Mouse (Mus musculus): Measurements from ENCODE around the gene P2rx7. TPM values are rescaled to one million over a fixed set of nuclear protein-coding genes. Genes with fewer than 3 reads are reported as not detected.

P2rx7 gene
- total RNA-seq, 1 experiment, result 10.5 TPM

DNA sequence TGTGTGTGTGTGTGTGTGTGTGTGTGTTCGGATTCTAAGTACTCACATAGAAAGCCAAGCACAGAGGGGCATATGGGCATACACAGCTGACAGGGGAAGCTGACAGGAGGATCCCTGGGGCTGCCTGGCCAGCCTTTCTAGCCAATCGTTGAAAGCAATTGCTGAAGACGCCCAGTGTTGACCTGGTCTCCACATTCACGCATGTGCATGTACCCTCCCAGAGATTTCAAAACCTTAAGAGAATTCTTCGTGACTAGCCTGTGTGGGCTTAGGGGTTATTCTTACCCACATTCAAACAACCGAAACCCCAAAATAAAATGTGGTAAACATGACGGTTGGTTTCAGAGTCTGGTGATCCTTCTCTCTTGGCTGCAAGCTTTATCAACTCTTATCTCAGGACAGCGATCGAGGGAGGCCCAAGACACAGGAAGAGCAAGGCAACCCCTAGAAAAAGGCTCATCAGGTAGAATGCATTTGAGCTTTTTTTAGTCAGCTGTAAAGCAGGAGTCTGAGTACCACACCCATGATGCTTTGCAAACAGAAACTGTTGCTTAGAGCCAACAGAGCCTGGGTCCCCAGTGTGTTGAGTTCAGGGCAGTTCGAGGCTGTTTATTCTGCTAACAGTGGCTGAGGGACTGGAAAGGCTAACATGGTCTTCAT, 54.5 kb downstream of the P2rx7 start:
- no peak for TF ChIP-seq MAFK (IDR thresholded peaks at IDR 0.05; ENCODE audit: insufficient read depth, low read depth, low read length)
- TF ChIP-seq HCFC1 (IDR thresholded peaks at IDR 0.05; ENCODE audit: borderline replicate concordance, insufficient read depth, low read length), result no peak
- TF ChIP-seq ZNF384 (IDR thresholded peaks at IDR 0.05; ENCODE audit: low read depth, low read length), result no peak
- TF ChIP-seq ZC3H11A (IDR thresholded peaks at IDR 0.05; ENCODE audit: borderline replicate concordance, low read depth, low read length), result no peak
- no peak for TF ChIP-seq CHD2 (IDR thresholded peaks at IDR 0.05; ENCODE audit: low read depth, low read length)
- H3K36me3 ChIP-seq (ENCODE audit: control insufficient read depth, insufficient read depth, low read length, poor library complexity, severe bottlenecking), result no peaks in the 10 kb centered on the region
- peaks cover 2 to 3% of the 10 kb centered on the region in 2 experiments; a peak in 1 of 4 replicates for H3K4me1 ChIP-seq (ENCODE audit: control insufficient read depth in 2 of 2, insufficient read depth in 2 of 2, low read length in 2 of 2, poor library complexity in 1 of 2)
- no peak for DNase-seq (ENCODE audit: low read depth, low spot score)
- H3K27ac ChIP-seq (ENCODE audit: insufficient read depth, low read depth, low read length, poor library complexity, severe bottlenecking), result no peak overlapping the region
- H3K9ac ChIP-seq (ENCODE audit: insufficient read depth, low read depth, low read length, poor library complexity, severe bottlenecking), result no peak overlapping the region
- no peaks in the 10 kb centered on the region for H3K9me3 ChIP-seq (ENCODE audit: control insufficient read depth, insufficient read depth, low read depth, low read length)
- in situ Hi-C loops (cut with MboI; ENCODE audit: low sequenced_read_pairs in 2 of 2, unreplicated experiment in 2 of 2), result no loop called here
- no peak overlapping the region for H3K4me3 ChIP-seq (ENCODE audit: insufficient read depth in 1 of 2, low read depth in 1 of 2, low read length in 2 of 2, poor library complexity in 1 of 2, severe bottlenecking in 1 of 2)

DNA sequence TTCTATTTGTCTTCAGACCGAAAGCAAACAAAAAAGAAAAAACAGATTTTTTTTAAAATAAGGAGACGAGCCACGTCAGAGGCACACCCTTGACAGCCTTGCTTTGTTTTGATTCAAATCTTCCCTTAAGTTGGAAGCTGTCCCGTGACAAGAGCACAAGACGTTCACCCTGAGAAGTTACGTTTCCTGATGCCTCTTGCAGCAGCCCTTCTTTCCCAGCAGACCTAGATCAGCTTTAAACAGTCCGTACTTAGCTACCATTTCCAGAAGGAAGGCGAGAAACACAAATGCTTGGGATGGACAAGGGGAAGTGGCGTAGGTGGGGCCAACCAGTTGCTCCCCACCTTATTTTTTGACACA, 55.0 kb downstream of the P2rx7 start:
- H3K4me1 ChIP-seq (ENCODE audit: control insufficient read depth in 2 of 2, insufficient read depth in 2 of 2, low read length in 2 of 2, poor library complexity in 1 of 2), result peaks cover 2 to 3% of the 10 kb centered on the region in 2 experiments; a peak in 1 of 4 replicates
- no peaks in the 10 kb centered on the region for H3K9me3 ChIP-seq (ENCODE audit: control insufficient read depth, insufficient read depth, low read depth, low read length)
- TF ChIP-seq ZC3H11A (IDR thresholded peaks at IDR 0.05; ENCODE audit: borderline replicate concordance, low read depth, low read length) (no peak), MAFK (IDR thresholded peaks at IDR 0.05; ENCODE audit: insufficient read depth, low read depth, low read length) (no peak), ZNF384 (IDR thresholded peaks at IDR 0.05; ENCODE audit: low read depth, low read length) (no peak), CHD2 (IDR thresholded peaks at IDR 0.05; ENCODE audit: low read depth, low read length) (no peak), HCFC1 (IDR thresholded peaks at IDR 0.05; ENCODE audit: borderline replicate concordance, insufficient read depth, low read length) (no peak)
- no peak overlapping the region for H3K9ac ChIP-seq (ENCODE audit: insufficient read depth, low read depth, low read length, poor library complexity, severe bottlenecking)
- H3K27ac ChIP-seq (ENCODE audit: insufficient read depth, low read depth, low read length, poor library complexity, severe bottlenecking), result no peak overlapping the region
- no peak for DNase-seq (ENCODE audit: low read depth, low spot score)
- H3K36me3 ChIP-seq (ENCODE audit: control insufficient read depth, insufficient read depth, low read length, poor library complexity, severe bottlenecking), result no peaks in the 10 kb centered on the region
- in situ Hi-C loops (cut with MboI; ENCODE audit: low sequenced_read_pairs in 2 of 2, unreplicated experiment in 2 of 2), result no loop called here
- H3K4me3 ChIP-seq (ENCODE audit: insufficient read depth in 1 of 2, low read depth in 1 of 2, low read length in 2 of 2, poor library complexity in 1 of 2, severe bottlenecking in 1 of 2), result no peak overlapping the region

DNA sequence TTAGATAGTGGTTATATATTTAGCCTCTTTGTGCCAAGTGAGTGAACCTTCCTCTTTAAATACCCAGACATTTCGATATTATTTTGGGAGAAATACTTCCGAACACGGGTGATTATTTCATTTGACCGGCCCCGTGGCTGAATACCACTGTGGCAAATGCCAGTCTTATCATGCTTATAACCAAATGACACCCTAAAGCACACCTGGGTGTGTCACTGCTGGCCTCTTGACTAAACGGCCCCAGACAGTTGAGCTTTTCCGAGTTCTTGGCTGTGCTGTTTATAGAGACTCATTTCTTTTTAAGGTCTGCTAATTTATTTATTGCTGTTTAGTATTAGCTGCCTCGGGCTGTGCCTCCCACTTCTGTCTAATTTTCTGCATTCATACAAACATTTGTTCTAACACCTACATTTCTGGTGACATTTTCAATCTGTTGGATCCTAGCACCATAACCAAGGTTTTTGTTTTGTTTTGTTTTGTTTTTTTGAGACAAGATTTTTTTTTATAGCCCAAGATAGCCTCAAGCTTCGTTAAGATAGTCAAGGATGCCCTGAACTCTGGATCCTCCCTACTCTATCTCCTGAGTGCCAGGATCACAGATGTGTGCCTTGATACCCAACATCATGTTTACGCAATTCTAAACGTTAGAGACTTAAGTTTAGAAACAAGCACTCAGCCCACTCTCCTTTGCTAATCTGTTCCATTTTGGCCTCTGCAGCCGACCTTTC, 56.6 kb downstream of the P2rx7 start:
- no peak overlapping the region for H3K4me3 ChIP-seq (ENCODE audit: insufficient read depth in 1 of 2, low read depth in 1 of 2, low read length in 2 of 2, poor library complexity in 1 of 2, severe bottlenecking in 1 of 2)
- no peaks in the 10 kb centered on the region for H3K36me3 ChIP-seq (ENCODE audit: control insufficient read depth, insufficient read depth, low read length, poor library complexity, severe bottlenecking)
- in situ Hi-C loops (cut with MboI; ENCODE audit: low sequenced_read_pairs in 2 of 2, unreplicated experiment in 2 of 2), result no loop called here
- no peak for DNase-seq (ENCODE audit: low read depth, low spot score)
- H3K9ac ChIP-seq (ENCODE audit: insufficient read depth, low read depth, low read length, poor library complexity, severe bottlenecking), result no peak overlapping the region
- no peaks in the 10 kb centered on the region for H3K9me3 ChIP-seq (ENCODE audit: control insufficient read depth, insufficient read depth, low read depth, low read length)
- TF ChIP-seq MAFK (IDR thresholded peaks at IDR 0.05; ENCODE audit: insufficient read depth, low read depth, low read length) (no peak), ZNF384 (IDR thresholded peaks at IDR 0.05; ENCODE audit: low read depth, low read length) (no peak), HCFC1 (IDR thresholded peaks at IDR 0.05; ENCODE audit: borderline replicate concordance, insufficient read depth, low read length) (no peak), ZC3H11A (IDR thresholded peaks at IDR 0.05; ENCODE audit: borderline replicate concordance, low read depth, low read length) (no peak), CHD2 (IDR thresholded peaks at IDR 0.05; ENCODE audit: low read depth, low read length) (no peak)
- no peak overlapping the region for H3K27ac ChIP-seq (ENCODE audit: insufficient read depth, low read depth, low read length, poor library complexity, severe bottlenecking)
- peaks cover 2 to 3% of the 10 kb centered on the region in 2 experiments; a peak in 1 of 4 replicates for H3K4me1 ChIP-seq (ENCODE audit: control insufficient read depth in 2 of 2, insufficient read depth in 2 of 2, low read length in 2 of 2, poor library complexity in 1 of 2)

DNA sequence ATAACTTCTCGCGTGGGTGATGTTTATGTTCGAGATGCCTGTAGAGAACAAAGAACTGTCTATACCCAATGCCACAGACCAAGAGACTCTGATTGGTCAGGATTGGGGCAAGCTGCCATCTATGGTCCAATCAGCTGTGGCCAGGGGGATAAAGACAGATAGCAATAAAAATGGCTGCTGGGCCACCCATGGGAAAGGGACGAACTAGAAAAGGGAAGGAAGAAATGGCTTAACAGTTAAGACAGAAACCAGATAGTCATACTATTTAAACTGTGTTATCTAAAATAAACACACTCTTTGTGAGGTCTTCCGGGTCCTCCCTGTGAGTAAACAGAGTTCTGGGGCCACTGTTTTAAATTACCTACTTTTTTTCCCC, 57.1 kb downstream of the P2rx7 start:
- in situ Hi-C loops (cut with MboI; ENCODE audit: low sequenced_read_pairs in 2 of 2, unreplicated experiment in 2 of 2), result no loop called here
- Histone ChIP-seq H3K4me3 (ENCODE audit: insufficient read depth in 1 of 2, low read depth in 1 of 2, low read length in 2 of 2, poor library complexity in 1 of 2, severe bottlenecking in 1 of 2) (no peak overlapping the region), H3K27ac (ENCODE audit: insufficient read depth, low read depth, low read length, poor library complexity, severe bottlenecking) (no peak overlapping the region), H3K9ac (ENCODE audit: insufficient read depth, low read depth, low read length, poor library complexity, severe bottlenecking) (no peak overlapping the region), H3K36me3 (ENCODE audit: control insufficient read depth, insufficient read depth, low read length, poor library complexity, severe bottlenecking) (no peaks in the 10 kb centered on the region), H3K4me1 (ENCODE audit: control insufficient read depth in 2 of 2, insufficient read depth in 2 of 2, low read length in 2 of 2, poor library complexity in 1 of 2) (peaks cover 2 to 3% of the 10 kb centered on the region in 2 experiments; a peak in 1 of 4 replicates), H3K9me3 (ENCODE audit: control insufficient read depth, insufficient read depth, low read depth, low read length) (no peaks in the 10 kb centered on the region)
- no peak for TF ChIP-seq CHD2 (IDR thresholded peaks at IDR 0.05; ENCODE audit: low read depth, low read length)
- no peak for TF ChIP-seq MAFK (IDR thresholded peaks at IDR 0.05; ENCODE audit: insufficient read depth, low read depth, low read length)
- no peak for TF ChIP-seq ZNF384 (IDR thresholded peaks at IDR 0.05; ENCODE audit: low read depth, low read length)
- no peak for TF ChIP-seq ZC3H11A (IDR thresholded peaks at IDR 0.05; ENCODE audit: borderline replicate concordance, low read depth, low read length)
- no peak for TF ChIP-seq HCFC1 (IDR thresholded peaks at IDR 0.05; ENCODE audit: borderline replicate concordance, insufficient read depth, low read length)
- DNase-seq (ENCODE audit: low read depth, low spot score), result no peak
